Mouse (Mus musculus) MEL (cell line): ENCODE results near the gene Pef1. TPM values are rescaled to one million over a fixed set of nuclear protein-coding genes. Genes with fewer than 3 reads are reported as not detected.
A peak's percentile ranks its signal among the peaks of the same experiment; 100 is the strongest.

ENCODE experiments used
- DNase-seq: peaks from one replicate; pipeline ENCODE4 v3.0.0; 2011; ENCODE audit warnings: low read depth, low spot score
- H3K27ac ChIP-seq: 2 replicates; pipeline ENCODE4 v1.5.1; 2012; ENCODE audit warnings: low read depth, mild to moderate bottlenecking, control low read depth, low read length, moderate library complexity; ENCODE audit not compliant: control insufficient read depth
- H3K27me3 ChIP-seq, 2 experiments: fragments of 150-350 bp in 1 of 2; sonication (generic) in 1 of 2; 2 replicates each; pipeline ENCODE4 v1.6.1; 2012; ENCODE audit warnings: low read length in 2 of 2, mild to moderate bottlenecking in 2 of 2, improper control_type of control experiment in 1 of 2, moderate library complexity in 1 of 2; ENCODE audit not compliant: insufficient read depth in 2 of 2, control insufficient read depth in 1 of 2
- H3K36me3 ChIP-seq, 2 experiments: 2 replicates each; pipeline ENCODE4 v1.6.1; 2012 to 2014; ENCODE audit warnings: low read length in 2 of 2, improper control_type of control experiment in 1 of 2, inconsistent platforms in 1 of 2, mild to moderate bottlenecking in 1 of 2; ENCODE audit not compliant: insufficient read depth in 2 of 2, control insufficient read depth in 1 of 2
- H3K4me1 ChIP-seq, 2 experiments: fragments of 150-350 bp in 1 of 2; sonication (generic) in 1 of 2; 2 replicates each; pipeline ENCODE4 v1.6.1; 2012; ENCODE audit warnings: low read length in 2 of 2, improper control_type of control experiment in 1 of 2, mild to moderate bottlenecking in 1 of 2; ENCODE audit not compliant: insufficient read depth in 2 of 2, control insufficient read depth in 1 of 2
- H3K4me3 ChIP-seq, 2 experiments: fragments of 150-350 bp in 1 of 2; sonication (generic) in 1 of 2; 2 replicates each; pipeline ENCODE4 v1.5.1; 2012; ENCODE audit warnings: low read depth in 2 of 2, low read length in 2 of 2, mild to moderate bottlenecking in 2 of 2, moderate library complexity in 2 of 2, control low read depth in 1 of 2, improper control_type of control experiment in 1 of 2; ENCODE audit not compliant: control insufficient read depth in 1 of 2, insufficient read depth in 1 of 2
- H3K79me2 ChIP-seq: 2 replicates; pipeline ENCODE4 v1.6.1; 2012; ENCODE audit warnings: mild to moderate bottlenecking, low read length, moderate library complexity; ENCODE audit not compliant: control insufficient read depth, poor library complexity, insufficient read depth
- H3K9ac ChIP-seq: 2 replicates; pipeline ENCODE4 v1.6.1; 2012; ENCODE audit warnings: low read depth, mild to moderate bottlenecking, control low read depth, low read length, moderate library complexity; ENCODE audit not compliant: control insufficient read depth, poor library complexity, severe bottlenecking
- H3K9me3 ChIP-seq: fragments of 150-350 bp; sonication (generic); replicated peaks from 2 replicates; pipeline ENCODE4 v1.6.1; 2012; ENCODE audit warnings: mild to moderate bottlenecking, low read length, improper control_type of control experiment, moderate library complexity; ENCODE audit not compliant: insufficient read depth
- CHD1 ChIP-seq: IDR thresholded peaks from 2 replicates; pipeline ENCODE4 v1.6.1; 2012; ENCODE audit warnings: low read depth, mild to moderate bottlenecking, inconsistent platforms, low read length, improper control_type of control experiment
- E2F4 ChIP-seq: IDR thresholded peaks from 2 replicates; pipeline ENCODE4 v1.6.1; 2011; ENCODE audit warnings: low read depth, low read length, improper control_type of control experiment, borderline replicate concordance
- ELF1 ChIP-seq: IDR thresholded peaks from 2 replicates; pipeline ENCODE4 v1.6.1; 2014; ENCODE audit warnings: low read depth, mild to moderate bottlenecking, inconsistent platforms, low read length, improper control_type of control experiment, moderate library complexity
- ETS1 ChIP-seq: IDR thresholded peaks from 2 replicates; pipeline ENCODE4 v1.6.1; 2012; ENCODE audit warnings: low read depth, mild to moderate bottlenecking, inconsistent platforms, low read length, improper control_type of control experiment, moderate library complexity
- GABPA ChIP-seq: IDR thresholded peaks from 2 replicates; pipeline ENCODE4 v1.6.1; 2012; ENCODE audit warnings: low read depth, mild to moderate bottlenecking, inconsistent platforms, low read length, improper control_type of control experiment, moderate library complexity
- KAT2A ChIP-seq: conservative IDR thresholded peaks from 2 replicates; pipeline ENCODE4 v1.6.1; 2012; ENCODE audit warnings: low read depth, low read length, improper control_type of control experiment, inconsistent platforms
- MEF2A ChIP-seq: IDR thresholded peaks from 2 replicates; pipeline ENCODE4 v1.6.1; 2014; ENCODE audit warnings: low read depth, mild to moderate bottlenecking, inconsistent platforms, low read length, improper control_type of control experiment; ENCODE audit not compliant: poor library complexity, insufficient replicate concordance, severe bottlenecking; ENCODE audit errors: extremely low read depth
- MYB ChIP-seq: IDR thresholded peaks from 2 replicates; pipeline ENCODE4 v1.6.1; 2011; ENCODE audit warnings: mild to moderate bottlenecking, low read depth, low read length, improper control_type of control experiment
- MYC ChIP-seq: IDR thresholded peaks from 2 replicates; pipeline ENCODE4 v1.6.1; 2011; ENCODE audit warnings: low read depth, mild to moderate bottlenecking, low read length, improper control_type of control experiment, moderate library complexity
- POLR2AphosphoS2 ChIP-seq: IDR thresholded peaks from 2 replicates; pipeline ENCODE4 v1.6.1; 2011; ENCODE audit warnings: low read length, improper control_type of control experiment
- POLR2AphosphoS5 ChIP-seq: IDR thresholded peaks from 2 replicates; pipeline ENCODE4 v1.6.1; 2012; ENCODE audit warnings: low read depth, borderline replicate concordance, mild to moderate bottlenecking, inconsistent platforms, low read length, moderate library complexity, mixed read lengths
- RAD21 ChIP-seq: IDR thresholded peaks from 2 replicates; pipeline ENCODE4 v1.6.1; 2011; ENCODE audit warnings: mild to moderate bottlenecking, low read depth, low read length, improper control_type of control experiment
- USF1 ChIP-seq: IDR thresholded peaks from 2 replicates; pipeline ENCODE4 v1.6.1; 2014; ENCODE audit warnings: low read depth, mild to moderate bottlenecking, inconsistent platforms, low read length, improper control_type of control experiment, moderate library complexity
- ZC3H11A ChIP-seq: IDR thresholded peaks from 2 replicates; pipeline ENCODE4 v1.6.1; 2012; ENCODE audit warnings: low read depth, mild to moderate bottlenecking, inconsistent platforms, low read length, improper control_type of control experiment
- ZKSCAN1 ChIP-seq: IDR thresholded peaks from 2 replicates; pipeline ENCODE4 v1.6.1; 2012; ENCODE audit warnings: low read depth, mild to moderate bottlenecking, inconsistent platforms, low read length, improper control_type of control experiment, moderate library complexity
- ZNF384 ChIP-seq: IDR thresholded peaks from 2 replicates; pipeline ENCODE4 v1.6.1; 2012; ENCODE audit warnings: low read depth, mild to moderate bottlenecking, inconsistent platforms, low read length, improper control_type of control experiment
- polyA plus RNA-seq, 2 experiments: library from polyadenylated mRNA; stranded (reverse) in 1 of 2; unstranded in 1 of 2; fragments of >175 nt in 1 of 2; fragments of >200 nt in 1 of 2; gene quantifications; 2 replicates each; pipeline versions ENCODE4 v1.2.1 to v1.2.4; 2012; ENCODE audit warnings: low replicate concordance in 2 of 2, low read depth in 1 of 2; ENCODE audit not compliant: insufficient read length in 2 of 2, insufficient read depth in 1 of 2, missing spikeins in 1 of 2
- total RNA-seq: library from RNA; depleted of rRNA; stranded (reverse); fragments of 300-350 nt; gene quantifications from 2 replicates; pipeline ENCODE4 v1.2.3, GENCODE M21; 2012

The Pef1 gene
- total and polyA plus RNA-seq, 3 experiments = 27.3 to 49.8 TPM; not detected in 1

- Histone ChIP-seq H3K79me2 (no peaks in the 10 kb centered on the region), H3K36me3 (peaks cover 0 to 6% of the 10 kb centered on the region in 2 experiments; a peak in 2 of 4 replicates)
Observed at GRCm38 (mm10) chr4:130166592-130166991, 64.2 kb downstream of the Pef1 start.

DNA sequence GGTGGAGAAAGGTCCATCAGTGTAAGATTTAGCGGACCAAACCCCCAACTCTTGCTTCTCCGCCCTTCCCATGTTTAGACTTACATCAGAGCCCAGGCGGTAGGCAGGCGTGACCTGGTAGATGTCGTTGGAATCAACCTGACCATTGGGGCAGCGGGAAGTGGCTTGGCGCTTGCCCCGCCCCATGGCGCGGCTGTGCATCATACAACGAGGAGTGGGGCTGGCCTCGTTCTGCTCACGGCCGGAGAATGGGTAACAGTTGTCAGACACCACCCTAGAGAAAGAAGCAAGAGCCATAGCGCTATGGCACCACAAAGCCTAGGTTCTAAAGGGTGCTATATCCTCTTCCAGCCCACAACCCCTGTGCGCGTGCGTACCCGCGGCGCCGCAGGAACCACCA lies 65.0 kb downstream of the Pef1 start:
- no peak for DNase-seq
- no peaks in the 10 kb centered on the region for H3K79me2 ChIP-seq
- peaks cover 0 to 16% of the 10 kb centered on the region in 2 experiments; a peak in 2 of 4 replicates for H3K4me1 ChIP-seq
- no peak overlapping the region for H3K27ac ChIP-seq
- peaks cover 0 to 6% of the 10 kb centered on the region in 2 experiments; a peak in 2 of 4 replicates for H3K36me3 ChIP-seq
- no peak overlapping the region for H3K4me3 ChIP-seq
- H3K9ac ChIP-seq = no peak overlapping the region
- TF ChIP-seq MEF2A (no peak), POLR2AphosphoS2 (no peak), ETS1 (no peak), E2F4 (no peak), ZC3H11A (no peak), CHD1 (no peak), MYC (no peak), USF1 (no peak)
- H3K27me3 ChIP-seq = no peaks in the 10 kb centered on the region
- H3K9me3 ChIP-seq = no peaks in the 10 kb centered on the region

More at GRCm38 (mm10) chr4:130166592-130166991, 64.2 kb downstream of the Pef1 start:
- H3K9ac ChIP-seq = no peak overlapping the region
- TF ChIP-seq MEF2A (no peak), ZKSCAN1 (no peak), KAT2A (no peak), ETS1 (no peak), MYB (no peak), RAD21 (no peak), GABPA (no peak)
- H3K9me3 ChIP-seq = no peaks in the 10 kb centered on the region
- no peak overlapping the region for H3K4me3 ChIP-seq
- no peaks in the 10 kb centered on the region for H3K27me3 ChIP-seq
- DNase-seq = no peak
- H3K4me1 ChIP-seq = peaks cover 0 to 16% of the 10 kb centered on the region in 2 experiments; a peak in 2 of 4 replicates
- H3K27ac ChIP-seq = no peak overlapping the region

GRCm38 (mm10) chr4:130167814-130168213 lies 65.5 kb downstream of the Pef1 start:
- no peak for TF ChIP-seq ETS1
- peak; percentile 92 for TF ChIP-seq ZNF384
- no peak for TF ChIP-seq POLR2AphosphoS5
- no peak for TF ChIP-seq ELF1
- peak overlapping the region; percentile 30; the same call in 1 of the 2 replicates for H3K9ac ChIP-seq
- H3K36me3 ChIP-seq = peaks cover 0 to 6% of the 10 kb centered on the region in 2 experiments; a peak in 2 of 4 replicates
- H3K9me3 ChIP-seq = no peaks in the 10 kb centered on the region
- peak; percentile 14 for DNase-seq
- H3K4me1 ChIP-seq = peaks cover 0 to 18% of the 10 kb centered on the region in 2 experiments; a peak in 2 of 4 replicates
- H3K27me3 ChIP-seq = no peaks in the 10 kb centered on the region
- no peaks in the 10 kb centered on the region for H3K79me2 ChIP-seq
- H3K27ac ChIP-seq = peak overlapping the region; percentile 26
- H3K4me3 ChIP-seq = no peak overlapping the region
